Mouse (Mus musculus): ENCODE results near the gene Sgip1. TPM values are rescaled to one million over a fixed set of nuclear protein-coding genes. Genes with fewer than 3 reads are reported as not detected.

The Sgip1 gene
- polyA plus RNA-seq, 1 experiment = 0.63 TPM

GRCm38 (mm10) chr4:102840956-102841729, 100.0 kb downstream of the Sgip1 start:
- Histone ChIP-seq H3K27me3 (ENCODE audit: control insufficient read depth, insufficient read depth, low read length) (no peaks in the 10 kb centered on the region), H3K4me3 (ENCODE audit: control insufficient read depth, insufficient read depth, low read length) (no peak overlapping the region), H3K27ac (ENCODE audit: control insufficient read depth, insufficient read depth, low read length) (no peak overlapping the region), H3K36me3 (ENCODE audit: control insufficient read depth, insufficient read depth, low read length) (no peaks in the 10 kb centered on the region), H3K4me1 (replicated peaks; ENCODE audit: control insufficient read depth, insufficient read depth, low read length) (no peaks in the 10 kb centered on the region)
- no peak for DNase-seq
- TF ChIP-seq CTCF (IDR thresholded peaks at IDR 0.05; ENCODE audit: borderline replicate concordance, control insufficient read depth, extremely low read depth, insufficient read depth, low read length, poor library complexity) = no peak
- 94% methylated on average over 11 of the region's 11 CpGs for WGBS

DNA sequence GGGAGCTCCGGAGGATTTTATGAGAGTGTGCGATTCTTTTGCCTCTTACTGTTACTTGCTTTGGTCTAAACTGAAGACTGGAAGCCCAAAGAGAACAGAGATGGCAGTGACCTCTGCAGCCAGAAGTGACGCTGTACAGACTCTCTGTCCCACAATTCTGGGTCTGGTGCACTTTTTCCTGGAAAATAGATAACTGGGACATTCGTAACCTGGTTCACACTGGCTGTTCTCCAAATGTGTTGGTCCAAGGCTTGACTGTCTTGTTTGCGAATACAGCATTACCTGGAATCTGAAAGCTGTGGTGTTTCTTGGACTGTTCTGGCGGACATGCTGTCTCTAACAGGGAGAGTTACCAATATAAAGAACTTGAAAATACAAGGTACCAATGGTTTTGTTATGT, 109.4 kb downstream of the Sgip1 start:
- Histone ChIP-seq H3K27me3 (ENCODE audit: control insufficient read depth, insufficient read depth, low read length) (no peaks in the 10 kb centered on the region), H3K4me3 (ENCODE audit: control insufficient read depth, insufficient read depth, low read length) (no peak overlapping the region), H3K27ac (ENCODE audit: control insufficient read depth, insufficient read depth, low read length) (no peak overlapping the region), H3K36me3 (ENCODE audit: control insufficient read depth, insufficient read depth, low read length) (no peaks in the 10 kb centered on the region), H3K4me1 (replicated peaks; ENCODE audit: control insufficient read depth, insufficient read depth, low read length) (no peaks in the 10 kb centered on the region)
- 97% methylated on average over 6 of the region's 6 CpGs for WGBS
- DNase-seq = no peak
- no peak for TF ChIP-seq CTCF (IDR thresholded peaks at IDR 0.05; ENCODE audit: borderline replicate concordance, control insufficient read depth, extremely low read depth, insufficient read depth, low read length, poor library complexity)
- no peak for TF ChIP-seq POLR2A (IDR thresholded peaks at IDR 0.05; ENCODE audit: control insufficient read depth, extremely low read depth, insufficient read depth, low read length, poor library complexity)

DNA sequence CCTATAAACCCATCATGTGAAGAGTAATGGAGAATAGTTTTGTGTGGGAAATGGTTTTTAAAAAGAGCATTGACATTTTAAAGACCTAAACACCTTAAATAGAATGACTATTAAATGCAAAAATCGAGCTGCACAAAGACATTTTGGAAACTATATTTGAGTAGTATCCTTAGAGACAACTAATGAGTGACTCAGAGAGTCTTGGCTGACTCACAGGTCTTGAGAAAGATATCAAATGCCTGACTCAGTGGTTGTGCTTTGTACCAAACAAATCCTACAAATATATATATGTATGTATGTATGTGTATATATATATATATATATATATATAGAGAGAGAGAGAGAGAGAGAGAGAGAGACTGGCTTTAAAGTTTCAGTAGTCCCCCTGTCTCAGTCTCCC, 110.1 kb downstream of the Sgip1 start:
- no peaks in the 10 kb centered on the region for H3K4me1 ChIP-seq (replicated peaks; ENCODE audit: control insufficient read depth, insufficient read depth, low read length)
- H3K4me3 ChIP-seq (ENCODE audit: control insufficient read depth, insufficient read depth, low read length) = no peak overlapping the region
- no peaks in the 10 kb centered on the region for H3K27me3 ChIP-seq (ENCODE audit: control insufficient read depth, insufficient read depth, low read length)
- H3K27ac ChIP-seq (ENCODE audit: control insufficient read depth, insufficient read depth, low read length) = no peak overlapping the region
- TF ChIP-seq CTCF (IDR thresholded peaks at IDR 0.05; ENCODE audit: borderline replicate concordance, control insufficient read depth, extremely low read depth, insufficient read depth, low read length, poor library complexity) = no peak
- TF ChIP-seq POLR2A (IDR thresholded peaks at IDR 0.05; ENCODE audit: control insufficient read depth, extremely low read depth, insufficient read depth, low read length, poor library complexity) = no peak
- H3K36me3 ChIP-seq (ENCODE audit: control insufficient read depth, insufficient read depth, low read length) = no peaks in the 10 kb centered on the region
- 63% methylated on average over 1 of the region's 1 CpGs for WGBS
- no peak for DNase-seq

- DNase-seq = no peak
- no peak for TF ChIP-seq CTCF (IDR thresholded peaks at IDR 0.05; ENCODE audit: borderline replicate concordance, control insufficient read depth, extremely low read depth, insufficient read depth, low read length, poor library complexity)
- TF ChIP-seq POLR2A (IDR thresholded peaks at IDR 0.05; ENCODE audit: control insufficient read depth, extremely low read depth, insufficient read depth, low read length, poor library complexity) = no peak
These were observed 111.2 kb downstream of the Sgip1 start for GRCm38 (mm10) chr4:102852290-102852689.

GRCm38 (mm10) chr4:102852808-102853207, 111.7 kb downstream of the Sgip1 start:
- 91% methylated on average over 5 of the region's 5 CpGs for WGBS
- no peaks in the 10 kb centered on the region for H3K4me1 ChIP-seq (replicated peaks; ENCODE audit: control insufficient read depth, insufficient read depth, low read length)
- no peak overlapping the region for H3K27ac ChIP-seq (ENCODE audit: control insufficient read depth, insufficient read depth, low read length)
- TF ChIP-seq POLR2A (IDR thresholded peaks at IDR 0.05; ENCODE audit: control insufficient read depth, extremely low read depth, insufficient read depth, low read length, poor library complexity) = no peak
- no peak for TF ChIP-seq CTCF (IDR thresholded peaks at IDR 0.05; ENCODE audit: borderline replicate concordance, control insufficient read depth, extremely low read depth, insufficient read depth, low read length, poor library complexity)
- H3K27me3 ChIP-seq (ENCODE audit: control insufficient read depth, insufficient read depth, low read length) = no peaks in the 10 kb centered on the region
- no peak overlapping the region for H3K4me3 ChIP-seq (ENCODE audit: control insufficient read depth, insufficient read depth, low read length)
- H3K36me3 ChIP-seq (ENCODE audit: control insufficient read depth, insufficient read depth, low read length) = no peaks in the 10 kb centered on the region
- DNase-seq = no peak

More at GRCm38 (mm10) chr4:102852290-102852689, 111.2 kb downstream of the Sgip1 start:
- WGBS = 95% methylated on average over 3 of the region's 3 CpGs
- Histone ChIP-seq H3K4me3 (ENCODE audit: control insufficient read depth, insufficient read depth, low read length) (no peak overlapping the region), H3K27ac (ENCODE audit: control insufficient read depth, insufficient read depth, low read length) (no peak overlapping the region), H3K4me1 (replicated peaks; ENCODE audit: control insufficient read depth, insufficient read depth, low read length) (no peaks in the 10 kb centered on the region), H3K36me3 (ENCODE audit: control insufficient read depth, insufficient read depth, low read length) (no peaks in the 10 kb centered on the region), H3K27me3 (ENCODE audit: control insufficient read depth, insufficient read depth, low read length) (no peaks in the 10 kb centered on the region)

GRCm38 (mm10) chr4:102853330-102854022, 112.4 kb downstream of the Sgip1 start:
- WGBS = 92% methylated on average over 9 of the region's 9 CpGs
- no peak for TF ChIP-seq POLR2A (IDR thresholded peaks at IDR 0.05; ENCODE audit: control insufficient read depth, extremely low read depth, insufficient read depth, low read length, poor library complexity)
- TF ChIP-seq CTCF (IDR thresholded peaks at IDR 0.05; ENCODE audit: borderline replicate concordance, control insufficient read depth, extremely low read depth, insufficient read depth, low read length, poor library complexity) = no peak

More at GRCm38 (mm10) chr4:102853330-102854022, 112.4 kb downstream of the Sgip1 start:
- no peaks in the 10 kb centered on the region for H3K27me3 ChIP-seq (ENCODE audit: control insufficient read depth, insufficient read depth, low read length)
- H3K36me3 ChIP-seq (ENCODE audit: control insufficient read depth, insufficient read depth, low read length) = no peaks in the 10 kb centered on the region
- no peak overlapping the region for H3K27ac ChIP-seq (ENCODE audit: control insufficient read depth, insufficient read depth, low read length)
- H3K4me1 ChIP-seq (replicated peaks; ENCODE audit: control insufficient read depth, insufficient read depth, low read length) = no peaks in the 10 kb centered on the region
- DNase-seq = no peak
- H3K4me3 ChIP-seq (ENCODE audit: control insufficient read depth, insufficient read depth, low read length) = no peak overlapping the region
